10 mouse cellular contexts compared by ENCODE assay signal in genomic region chr1:135671956-135672355, GRCm38 (mm10). TPM values are rescaled to one million over a fixed set of nuclear protein-coding genes. Genes with fewer than 3 reads are reported as not detected.
DNase-seq lines count a peak whose midpoint lies in the region; ATAC-seq lines count a peak whose summit lies in the region.
"Had no signal": no experiment of that assay in that cellular context is flagged by ENCODE, and none has a peak within 500 bp of the region (broad histone marks: within the 10 kb centered on the region; RNA-seq: fewer than 3 reads in every experiment).

No protein-coding gene starts in this region.

- no peak for ATAC-seq in neural tube, embryonic 13.5 days (ENCODE audit: low read depth)
- ATAC-seq in kidney, embryonic 16.5 days (ENCODE audit: low FRiP score, low TSS enrichment), result no peak
- ATAC-seq in stomach, embryonic 16.5 days (ENCODE audit: insufficient read depth, low FRiP score), result no peak

- intact Hi-C loops in heart, postnatal 25 days (cut with DNase I), result loop anchor here (1.0 to 2.0 kb wide), 2 partner anchors 27 to 211 kb away; no protein-coding TSS in a partner anchor

- peaks cover 60% of the 10 kb centered on the region for H3K4me1 ChIP-seq in neural tube, embryonic 13.5 days (replicated peaks)
- H3K4me1 ChIP-seq in kidney, embryonic 16.5 days (ENCODE audit: insufficient read depth, low read length), result peaks cover 39% of the 10 kb centered on the region
- peaks cover 15% of the 10 kb centered on the region for H3K4me1 ChIP-seq in stomach, embryonic 16.5 days (ENCODE audit: control insufficient read depth, insufficient read depth, low read length)

- no peaks in the 10 kb centered on the region for H3K27me3 ChIP-seq in neural tube, embryonic 13.5 days
- no peaks in the 10 kb centered on the region for H3K27me3 ChIP-seq in kidney, embryonic 16.5 days (ENCODE audit: insufficient read depth, low read length)
- H3K27me3 ChIP-seq in stomach, embryonic 16.5 days (ENCODE audit: control insufficient read depth, insufficient read depth, low read length), result no peaks in the 10 kb centered on the region
- H3K27me3 ChIP-seq: megakaryocyte, embryonic 14.5 days had no signal

- H3K4me3 ChIP-seq in neural tube, embryonic 13.5 days, result no peak overlapping the region
- no peak overlapping the region for H3K4me3 ChIP-seq in kidney, embryonic 16.5 days (ENCODE audit: low read length)
- no peak overlapping the region for H3K4me3 ChIP-seq in stomach, embryonic 16.5 days (replicated peaks; ENCODE audit: low read length)
- H3K4me3 ChIP-seq: megakaryocyte, embryonic 14.5 days had no signal

- no peak overlapping the region for H3K4me2 ChIP-seq in neural tube, embryonic 13.5 days
- H3K4me2 ChIP-seq in kidney, embryonic 16.5 days (replicated peaks; ENCODE audit: low read depth, low read length), result no peak overlapping the region
- no peak overlapping the region for H3K4me2 ChIP-seq in stomach, embryonic 16.5 days (ENCODE audit: low read depth, low read length)

- no peak overlapping the region for H3K9ac ChIP-seq in neural tube, embryonic 13.5 days
- no peak overlapping the region for H3K9ac ChIP-seq in kidney, embryonic 16.5 days (replicated peaks; ENCODE audit: low read length)
- no peak overlapping the region for H3K9ac ChIP-seq in stomach, embryonic 16.5 days (ENCODE audit: low read length)

- no peaks in the 10 kb centered on the region for H3K36me3 ChIP-seq in neural tube, embryonic 13.5 days
- H3K36me3 ChIP-seq in kidney, embryonic 16.5 days (ENCODE audit: insufficient read depth, low read length), result no peaks in the 10 kb centered on the region
- H3K36me3 ChIP-seq in stomach, embryonic 16.5 days (ENCODE audit: control insufficient read depth, insufficient read depth, low read length), result no peaks in the 10 kb centered on the region

- DNase-seq in heart, adult 11 months, result peak; percentile 95
- DNase-seq in heart, postnatal 25 days (ENCODE audit: low spot score), result no peak
- DNase-seq in neural tube, embryonic 10.5 days (ENCODE audit: extremely low spot score, low spot score), result no peak
- DNase-seq in thymus, postnatal 14 days, result no peak
- DNase-seq in spleen, postnatal 4 days (ENCODE audit: low spot score in 2 of 2), result no peak
- DNase-seq: thymus, adult 2 months had no signal

- 70% methylated on average over 8 of the region's 8 CpGs for WGBS in neural tube, embryonic 13.5 days
- 61% methylated on average over 8 of the region's 8 CpGs for WGBS in kidney, embryonic 16.5 days
- WGBS in stomach, embryonic 16.5 days, result 61% methylated on average over 8 of the region's 8 CpGs

- no peaks in the 10 kb centered on the region for H3K9me3 ChIP-seq in neural tube, embryonic 13.5 days
- no peaks in the 10 kb centered on the region for H3K9me3 ChIP-seq in kidney, embryonic 16.5 days (ENCODE audit: low read length)
- no peaks in the 10 kb centered on the region for H3K9me3 ChIP-seq in stomach, embryonic 16.5 days (replicated peaks; ENCODE audit: control insufficient read depth, low read length)
- H3K9me3 ChIP-seq: megakaryocyte, embryonic 14.5 days had no signal

- H3K27ac ChIP-seq in neural tube, embryonic 13.5 days (replicated peaks), result 0 out of 2 replicates have a peak overlapping the region, but pooled peaks have one; percentile 3
- peak overlapping the region; percentile 58 for H3K27ac ChIP-seq in kidney, embryonic 16.5 days (ENCODE audit: low read length)
- H3K27ac ChIP-seq in stomach, embryonic 16.5 days (ENCODE audit: low read length), result 0 out of 2 replicates have a peak overlapping the region, but pooled peaks have one; percentile 24

RNA-seq across cellular contexts. Expression of gene Csrp1, which starts 47.9 kb away (rescaled TPM):
- 10 to 100 TPM; 48.0 to 56.7 TPM for total RNA-seq in heart, postnatal 25 days (2021)
- polyA plus RNA-seq in neural tube, embryonic 13.5 days (2015; fragmentation: Nextera tagmentation; extraction: Ambion mirVana), result 28.0 and 30.6 TPM in 2 replicates
- 141 and 157 TPM in 2 replicates for polyA plus RNA-seq in kidney, embryonic 16.5 days (2015; fragmentation: Nextera tagmentation; extraction: Ambion mirVana)
- 229 and 245 TPM in 2 replicates for polyA plus RNA-seq in stomach, embryonic 16.5 days (2015; fragmentation: Nextera tagmentation; extraction: Ambion mirVana)

Comparison
In these comparisons a context has a peak if more than half of its experiments do, and no peak if none do; other contexts are left out.
1. H3K27ac ChIP-seq: peak in every context shown above with its lines; median percentile 58 in kidney, embryonic 16.5 days; 24 in stomach, embryonic 16.5 days; 3 in neural tube, embryonic 13.5 days.